Mouse (Mus musculus) lung, embryonic 15.5 days (tissue): ENCODE measurements at regions not wholly inside any gene's neighbourhood (a gene's known extent, or its start where the extent isn't known, plus 50 kb on each side); places are given as distances from the start of the nearest gene placed in this dataset.
A peak's percentile ranks its signal among the peaks of the same experiment; 100 is the strongest.

Experiments
- ATAC-seq: fragments of 200-750 bp; cut with Nextera tagmentation; 2 replicates; pipeline ENCODE4 v1.8.0; 2017; ENCODE audit warnings: moderate number of reproducible peaks, borderline replicate concordance; ENCODE audit not compliant: low FRiP score, low TSS enrichment; ENCODE audit errors: extremely low read depth
- H3K27ac ChIP-seq: fragments of 300-500 bp; sonication (generic); 2 replicates; pipeline ENCODE4 v1.5.1; 2015; ENCODE audit warnings: moderate library complexity, mild to moderate bottlenecking, inconsistent platforms
- H3K27me3 ChIP-seq: fragments of 300-500 bp; sonication (generic); 2 replicates; pipeline ENCODE4 v1.6.1; 2015; ENCODE audit warnings: inconsistent platforms
- H3K36me3 ChIP-seq: fragments of 300-500 bp; sonication (generic); 2 replicates; pipeline ENCODE4 v1.6.1; 2015; ENCODE audit warnings: inconsistent platforms
- H3K4me1 ChIP-seq: fragments of 300-500 bp; sonication (generic); 2 replicates; pipeline ENCODE4 v1.6.1; 2015; ENCODE audit warnings: inconsistent platforms
- H3K4me2 ChIP-seq: fragments of 300-500 bp; sonication (generic); 2 replicates; pipeline ENCODE4 v1.6.1; 2015; ENCODE audit warnings: inconsistent platforms, mild to moderate bottlenecking, moderate library complexity
- H3K4me3 ChIP-seq: fragments of 300-500 bp; sonication (generic); 2 replicates; pipeline ENCODE4 v1.5.1; 2015; ENCODE audit warnings: mild to moderate bottlenecking, inconsistent platforms
- H3K9ac ChIP-seq: fragments of 300-500 bp; sonication (generic); 2 replicates; pipeline ENCODE4 v1.6.1; 2015; ENCODE audit warnings: inconsistent platforms
- H3K9me3 ChIP-seq: fragments of 300-500 bp; sonication (generic); 2 replicates; pipeline ENCODE4 v1.6.1; 2016; ENCODE audit warnings: inconsistent platforms
- WGBS: fragments of 180-500 bp; shearing (Covaris S2); methylation state at CpG from one replicate; pipeline ENCODE4 v1.1.7; 2015; 5-methylcytosine and 5-hydroxymethylcytosine counted together

DNA sequence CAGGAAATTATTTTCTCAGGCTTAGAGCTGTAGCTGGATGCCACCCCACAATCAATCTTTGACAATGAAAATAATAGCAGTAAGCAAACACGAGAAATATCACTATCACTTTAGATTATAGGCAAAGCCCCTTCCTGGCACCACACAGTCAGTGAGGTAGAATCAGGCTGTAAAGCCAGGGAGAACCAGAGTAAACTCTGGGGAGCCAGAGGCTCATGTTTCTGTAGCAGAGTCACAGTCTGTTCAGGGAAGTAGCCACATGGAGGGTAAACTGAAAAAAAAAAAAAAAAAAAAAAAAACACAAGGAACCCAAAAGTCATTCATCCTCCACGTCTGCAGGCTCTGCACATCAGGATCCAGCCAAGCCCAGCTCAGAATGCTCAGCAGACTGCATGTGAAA lies 73.6 kb upstream of the Kctd3 start:
- ATAC-seq: no peak
- Histone ChIP-seq H3K4me3 (no peak overlapping the region), H3K4me1 (0 out of 2 replicates have a peak, but pooled peaks cover 3% of the 10 kb centered on the region), H3K27me3 (no peaks in the 10 kb centered on the region), H3K27ac (no peak overlapping the region), H3K9me3 (peaks cover 4% of the 10 kb centered on the region; the same call in 1 of the 2 replicates), H3K4me2 (0 out of 2 replicates have a peak overlapping the region, but pooled peaks have one; percentile 20), H3K36me3 (no peaks in the 10 kb centered on the region), H3K9ac (no peak overlapping the region)
- 37% methylated on average over 2 of the region's 2 CpGs for WGBS

GRCm38 (mm10) chr1:189080797-189081196 lies 73.2 kb upstream of the Kctd3 start:
- WGBS: 25% methylated on average over 9 of the region's 9 CpGs
- peaks cover 4% of the 10 kb centered on the region; the same call in 1 of the 2 replicates for H3K9me3 ChIP-seq
- no peaks in the 10 kb centered on the region for H3K27me3 ChIP-seq
- peak overlapping the region; percentile 20; the same call in 1 of the 2 replicates for H3K4me2 ChIP-seq
- H3K36me3 ChIP-seq: no peaks in the 10 kb centered on the region
- no peak overlapping the region for H3K9ac ChIP-seq
- 0 out of 2 replicates have a peak, but pooled peaks cover 3% of the 10 kb centered on the region for H3K4me1 ChIP-seq
- peak; percentile 55; the same call in 1 of the 2 replicates for ATAC-seq
- H3K4me3 ChIP-seq: no peak overlapping the region
- no peak overlapping the region for H3K27ac ChIP-seq

- H3K4me3 ChIP-seq: no peak overlapping the region
- H3K4me2 ChIP-seq: no peak overlapping the region
- no peak overlapping the region for H3K27ac ChIP-seq
- no peaks in the 10 kb centered on the region for H3K36me3 ChIP-seq
- no peak for ATAC-seq
- no peak overlapping the region for H3K9ac ChIP-seq
- 65% methylated on average over 11 of the region's 11 CpGs for WGBS
- H3K9me3 ChIP-seq: peaks cover 3% of the 10 kb centered on the region; the same call in 1 of the 2 replicates
- H3K4me1 ChIP-seq: 0 out of 2 replicates have a peak, but pooled peaks cover 3% of the 10 kb centered on the region
- H3K27me3 ChIP-seq: no peaks in the 10 kb centered on the region
Observed at GRCm38 (mm10) chr1:189079451-189080410, 72.1 kb upstream of the Kctd3 start.

DNA sequence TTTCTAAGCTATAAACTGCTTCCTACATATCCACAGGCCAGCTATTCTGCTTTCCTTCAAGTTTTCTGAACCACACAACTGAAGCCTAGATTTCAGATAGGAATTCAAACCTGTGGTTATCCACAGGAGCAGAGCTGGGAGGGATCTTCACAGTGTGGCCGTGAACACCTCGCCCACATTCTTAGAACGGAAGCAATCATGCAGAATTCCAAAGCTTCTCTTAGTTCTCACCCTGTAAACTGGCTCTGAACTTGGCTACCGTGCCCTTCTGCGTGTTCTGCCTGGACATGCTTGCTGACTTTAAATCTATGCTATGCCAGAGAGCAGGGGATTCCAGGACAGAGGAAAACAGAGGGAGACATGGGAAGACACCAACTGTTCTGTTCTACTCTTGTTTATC lies 70.2 kb upstream of the Kctd3 start:
- WGBS: 78% methylated on average over 5 of the region's 5 CpGs
- Histone ChIP-seq H3K36me3 (no peaks in the 10 kb centered on the region), H3K9ac (no peak overlapping the region), H3K27me3 (no peaks in the 10 kb centered on the region), H3K4me3 (no peak overlapping the region), H3K4me2 (no peak overlapping the region), H3K9me3 (no peaks in the 10 kb centered on the region), H3K27ac (no peak overlapping the region), H3K4me1 (0 out of 2 replicates have a peak, but pooled peaks cover 3% of the 10 kb centered on the region)
- no peak for ATAC-seq

GRCm38 (mm10) chr1:189076276-189076675 lies 68.6 kb upstream of the Kctd3 start:
- Histone ChIP-seq H3K4me2 (no peak overlapping the region), H3K9me3 (no peaks in the 10 kb centered on the region), H3K27ac (no peak overlapping the region), H3K4me3 (no peak overlapping the region), H3K27me3 (no peaks in the 10 kb centered on the region), H3K4me1 (0 out of 2 replicates have a peak, but pooled peaks cover 3% of the 10 kb centered on the region), H3K36me3 (no peaks in the 10 kb centered on the region), H3K9ac (no peak overlapping the region)
- no peak for ATAC-seq
- 74% methylated on average over 4 of the region's 4 CpGs for WGBS

GRCm38 (mm10) chr1:189075671-189076070 lies 68.0 kb upstream of the Kctd3 start:
- H3K9ac ChIP-seq: no peak overlapping the region
- no peaks in the 10 kb centered on the region for H3K9me3 ChIP-seq
- no peak overlapping the region for H3K4me2 ChIP-seq
- H3K27ac ChIP-seq: no peak overlapping the region
- no peaks in the 10 kb centered on the region for H3K36me3 ChIP-seq
- H3K27me3 ChIP-seq: no peaks in the 10 kb centered on the region
- 55% methylated on average over 13 of the region's 13 CpGs for WGBS
- ATAC-seq: no peak
- H3K4me3 ChIP-seq: no peak overlapping the region
- H3K4me1 ChIP-seq: 0 out of 2 replicates have a peak, but pooled peaks cover under 1% of the 10 kb centered on the region

DNA sequence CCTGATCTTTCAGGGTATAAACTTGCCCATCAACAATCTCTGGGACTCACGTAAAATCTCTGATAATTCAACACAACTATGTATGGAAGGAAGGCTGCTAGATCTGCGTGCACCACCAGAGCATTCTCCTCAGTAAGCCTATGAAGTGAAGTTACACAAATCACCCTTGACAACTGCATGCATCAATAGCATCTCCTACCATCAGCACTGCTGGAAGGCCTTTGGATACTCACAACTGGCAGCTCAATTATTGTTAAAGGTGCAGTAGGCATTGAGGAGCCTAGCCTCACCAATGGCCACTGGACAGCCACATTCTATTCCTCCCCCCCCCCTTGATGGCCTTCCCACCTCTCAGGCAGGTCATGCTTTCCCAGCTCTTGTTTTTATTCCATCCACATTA lies 64.9 kb upstream of the Kctd3 start:
- 74% methylated on average over 2 of the region's 2 CpGs for WGBS
- H3K4me2 ChIP-seq: no peak overlapping the region

GRCm38 (mm10) chr1:189068204-189068603 lies 60.6 kb upstream of the Kctd3 start:
- Histone ChIP-seq H3K9ac (no peak overlapping the region), H3K4me1 (no peaks in the 10 kb centered on the region), H3K27ac (no peak overlapping the region), H3K27me3 (no peaks in the 10 kb centered on the region), H3K4me2 (no peak overlapping the region), H3K36me3 (no peaks in the 10 kb centered on the region), H3K9me3 (no peaks in the 10 kb centered on the region), H3K4me3 (no peak overlapping the region)
- ATAC-seq: no peak
- 39% methylated on average over 3 of the region's 3 CpGs for WGBS

More for the DNA sequence above, 64.9 kb upstream of the Kctd3 start:
- H3K9ac ChIP-seq: no peak overlapping the region
- H3K9me3 ChIP-seq: no peaks in the 10 kb centered on the region
- H3K4me3 ChIP-seq: no peak overlapping the region
- no peak overlapping the region for H3K27ac ChIP-seq
- no peaks in the 10 kb centered on the region for H3K4me1 ChIP-seq
- no peaks in the 10 kb centered on the region for H3K36me3 ChIP-seq
- no peak for ATAC-seq
- no peaks in the 10 kb centered on the region for H3K27me3 ChIP-seq

DNA sequence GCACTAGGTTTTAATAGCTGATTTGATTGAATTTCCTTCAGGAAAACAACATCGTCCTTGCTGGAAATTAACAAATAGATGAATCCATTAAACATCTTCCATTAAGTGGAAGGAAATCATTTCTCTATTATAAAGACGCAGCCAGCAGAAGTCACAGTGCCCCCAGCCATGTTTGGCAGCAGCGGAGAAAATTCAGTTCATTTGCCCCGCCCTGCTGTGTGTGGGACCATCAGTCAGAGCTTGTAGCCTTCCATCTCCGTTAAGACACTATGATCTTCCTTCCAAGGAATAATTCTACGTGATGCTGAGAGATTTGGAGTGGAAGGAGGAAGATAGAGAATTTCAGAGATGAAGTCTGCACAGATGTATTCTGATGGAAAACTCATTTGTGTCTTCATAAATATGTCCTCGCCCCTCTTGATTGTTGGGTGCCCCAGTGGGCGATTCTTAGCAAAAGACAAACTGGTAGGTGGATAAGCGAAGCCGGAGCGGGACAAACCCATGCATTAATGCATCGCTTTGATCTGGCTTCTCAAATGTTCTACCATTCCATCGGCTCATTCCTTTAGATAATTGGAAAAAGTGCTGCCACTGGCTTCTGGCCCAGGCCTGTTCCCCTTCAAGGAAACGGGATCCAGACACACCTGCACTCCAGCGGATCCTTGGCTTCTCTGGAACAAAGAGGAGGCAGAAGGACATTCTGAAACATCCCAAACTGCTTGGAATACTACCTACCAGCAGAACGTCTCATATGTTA lies 59.7 kb upstream of the Kctd3 start:
- ATAC-seq: no peak
- WGBS: 70% methylated on average over 16 of the region's 16 CpGs
- Histone ChIP-seq H3K36me3 (no peaks in the 10 kb centered on the region), H3K9ac (no peak overlapping the region), H3K4me2 (no peak overlapping the region), H3K27ac (no peak overlapping the region), H3K27me3 (no peaks in the 10 kb centered on the region), H3K9me3 (no peaks in the 10 kb centered on the region), H3K4me1 (no peaks in the 10 kb centered on the region), H3K4me3 (no peak overlapping the region)

- Histone ChIP-seq H3K9me3 (no peaks in the 10 kb centered on the region), H3K9ac (no peak overlapping the region), H3K4me3 (no peak overlapping the region), H3K4me2 (no peak overlapping the region), H3K27ac (no peak overlapping the region), H3K27me3 (no peaks in the 10 kb centered on the region), H3K4me1 (no peaks in the 10 kb centered on the region), H3K36me3 (no peaks in the 10 kb centered on the region)
- no peak for ATAC-seq
- 42% methylated on average over 6 of the region's 7 CpGs for WGBS
Observed at GRCm38 (mm10) chr1:189066446-189067151, 59.0 kb upstream of the Kctd3 start.

DNA sequence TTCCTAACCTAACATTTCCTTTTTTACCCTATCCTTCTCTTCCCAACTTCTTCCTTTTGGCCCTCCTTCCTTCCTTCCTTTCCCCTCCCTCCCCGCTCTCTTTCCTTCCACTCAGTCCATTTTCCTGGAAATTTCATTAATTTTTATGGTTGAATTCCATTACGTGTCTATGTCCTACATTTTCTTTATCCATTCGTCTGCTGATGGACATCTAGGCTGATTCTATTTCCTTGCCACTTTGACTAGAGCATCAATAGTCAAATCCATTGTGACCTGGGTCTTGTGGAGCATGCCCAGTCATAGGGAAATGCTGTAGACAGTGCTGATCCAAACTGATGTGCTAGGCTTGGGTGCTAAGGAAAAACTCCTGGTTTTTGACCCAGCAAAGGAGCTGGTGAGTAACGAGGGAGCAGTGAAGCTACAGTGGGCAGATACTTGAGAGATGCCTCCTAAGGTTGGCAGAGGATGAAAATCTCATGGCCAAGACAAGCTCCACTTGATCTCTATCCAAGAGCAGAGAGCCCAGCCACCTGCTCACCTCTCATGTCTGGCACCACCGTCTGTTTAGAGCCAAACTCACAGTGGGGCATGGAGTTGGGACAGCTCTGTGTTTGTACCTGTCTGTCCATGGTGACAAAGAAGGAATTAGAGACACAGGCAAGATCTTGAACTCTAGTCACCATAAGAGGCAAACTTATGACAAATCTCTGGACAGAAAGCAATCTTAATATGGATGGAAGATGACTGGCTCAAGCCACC lies 57.7 kb upstream of the Kctd3 start:
- Histone ChIP-seq H3K9me3 (no peaks in the 10 kb centered on the region), H3K4me1 (no peaks in the 10 kb centered on the region), H3K27ac (no peak overlapping the region), H3K4me3 (no peak overlapping the region), H3K36me3 (no peaks in the 10 kb centered on the region), H3K9ac (no peak overlapping the region), H3K4me2 (no peak overlapping the region), H3K27me3 (no peaks in the 10 kb centered on the region)
- WGBS: 81% methylated on average over 5 of the region's 5 CpGs
- ATAC-seq: no peak
